Mouse (Mus musculus): ENCODE data around the gene Pak1.

DNA sequence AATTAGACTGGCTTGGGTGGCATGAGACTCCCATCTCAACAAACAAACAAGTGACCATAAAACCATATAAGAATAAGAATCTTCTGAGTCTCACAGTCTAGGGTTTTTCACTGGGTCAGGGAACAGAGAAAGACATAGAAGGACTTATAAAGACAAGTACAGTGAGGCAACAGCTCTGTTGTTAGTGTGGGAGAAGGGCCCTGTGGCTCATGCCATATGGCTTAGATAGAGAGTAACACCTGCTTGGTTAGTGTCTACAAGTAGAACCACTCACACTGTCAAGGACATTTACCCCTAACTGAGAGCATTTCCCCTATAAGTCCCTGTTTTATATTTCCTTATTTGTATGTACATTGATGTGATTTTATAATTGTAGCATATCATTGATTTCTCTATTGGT is 85.0 kb downstream of the Pak1 start:
- TF ChIP-seq CTCF (IDR thresholded peaks at IDR 0.05; ENCODE audit: low read depth) (no peak), EP300 (IDR thresholded peaks at IDR 0.05; ENCODE audit: low read depth) (no peak)
